Mouse (Mus musculus): ENCODE measurements around the gene Hist1h3a.

DNA sequence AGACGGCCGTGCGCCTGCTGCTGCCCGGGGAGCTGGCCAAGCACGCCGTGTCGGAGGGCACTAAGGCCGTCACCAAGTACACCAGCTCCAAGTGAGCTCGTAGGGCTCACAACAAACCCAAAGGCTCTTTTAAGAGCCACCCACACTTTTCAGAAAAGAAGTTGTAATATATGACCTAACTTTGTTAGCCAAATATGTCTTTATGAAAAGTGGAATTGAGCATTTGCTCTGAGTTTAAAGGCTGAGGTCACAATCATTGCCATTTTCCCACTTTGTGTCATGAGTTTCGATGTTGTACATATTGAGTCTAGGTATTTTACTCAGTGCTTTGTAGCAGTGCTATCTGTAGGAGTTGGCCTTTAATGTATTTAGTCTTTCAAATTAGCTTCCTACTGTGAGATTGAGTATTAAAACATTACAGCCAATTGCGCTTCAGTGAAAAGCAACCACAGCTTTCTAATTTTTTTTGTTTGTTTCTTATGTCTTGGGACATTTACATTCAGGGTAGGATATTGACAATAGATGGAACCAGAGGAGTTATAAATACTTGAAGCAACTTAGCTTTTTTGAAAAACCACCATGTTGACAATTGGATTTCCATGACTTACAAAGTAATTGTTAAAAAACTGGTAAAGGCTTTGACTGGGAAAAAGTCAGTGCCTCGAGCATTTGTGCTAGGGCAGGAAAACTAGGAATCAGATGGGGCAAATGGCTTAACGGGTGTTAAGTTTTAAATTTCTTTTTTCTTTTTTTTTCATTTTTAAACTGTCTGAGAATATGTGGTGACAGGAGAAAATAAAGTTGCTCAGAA is 14.9 kb downstream of the Hist1h3a start:
- TF ChIP-seq POLR2A (IDR thresholded peaks at IDR 0.05; ENCODE audit: low read depth, low read length) (no peak), CTCF (IDR thresholded peaks at IDR 0.05; ENCODE audit: extremely low read depth, insufficient read depth, insufficient read length, insufficient replicate concordance) (no peak)

Measured in spleen, adult 2 months (tissue).